Mouse (Mus musculus) spleen, adult 2 months (tissue): ENCODE results near the gene Cflar. TPM values are rescaled to one million over a fixed set of nuclear protein-coding genes. Genes with fewer than 3 reads are reported as not detected.

Experiments
- DNase-seq, 2 experiments: peaks; one replicate each; pipeline versions ENCODE4 v3.0.0 to v3.0.0-alpha.2; 2012 to 2021; ENCODE audit warnings: low spot score in 2 of 2, low read depth in 1 of 2
- H3K27ac ChIP-seq: fragments of 200-500 bp; 2 replicates; pipeline ENCODE4 v1.5.1; 2012; ENCODE audit warnings: low read length, inconsistent platforms; ENCODE audit not compliant: insufficient read depth
- H3K27me3 ChIP-seq: fragments of 200-500 bp; 2 replicates; pipeline ENCODE4 v1.6.1; 2012; ENCODE audit warnings: mild to moderate bottlenecking, moderate library complexity, low read length, inconsistent platforms; ENCODE audit not compliant: control insufficient read depth, insufficient read depth
- H3K36me3 ChIP-seq: fragments of 200-500 bp; 2 replicates; pipeline ENCODE4 v1.6.1; 2012; ENCODE audit warnings: mild to moderate bottlenecking, low read length, inconsistent platforms; ENCODE audit not compliant: control insufficient read depth, insufficient read depth
- H3K4me1 ChIP-seq: fragments of 200-500 bp; 2 replicates; pipeline ENCODE4 v1.6.1; 2011; ENCODE audit warnings: inconsistent platforms; ENCODE audit not compliant: control insufficient read depth, insufficient read depth, insufficient read length
- H3K4me3 ChIP-seq: fragments of 200-500 bp; 2 replicates; pipeline ENCODE4 v1.5.1; 2011; ENCODE audit warnings: mild to moderate bottlenecking, inconsistent platforms; ENCODE audit not compliant: insufficient read depth, insufficient read length; ENCODE audit errors: extremely low read depth
- CTCF ChIP-seq: fragments of 200-500 bp; IDR thresholded peaks from 2 replicates; pipeline ENCODE4 v1.5.1; 2011; ENCODE audit warnings: mild to moderate bottlenecking, inconsistent platforms; ENCODE audit not compliant: insufficient read depth, insufficient read length, insufficient replicate concordance; ENCODE audit errors: extremely low read depth
- POLR2A ChIP-seq: fragments of 200-500 bp; IDR thresholded peaks from 2 replicates; pipeline ENCODE4 v1.6.1; 2011; ENCODE audit warnings: low read depth, low read length, inconsistent platforms
- WGBS: fragments of 180-500 bp; shearing (Covaris S2); methylation state at CpG from one replicate; pipeline ENCODE4 v1.1.7; 2018; 5-methylcytosine and 5-hydroxymethylcytosine counted together
- polyA plus RNA-seq: library from polyadenylated mRNA; depleted of rRNA; stranded (reverse); fragments of >200 nt; gene quantifications from 2 replicates; pipeline ENCODE4 v1.2.3, GENCODE M21; 2012

The Cflar gene
- polyA plus RNA-seq, 1 experiment, result 33.2 TPM

DNA sequence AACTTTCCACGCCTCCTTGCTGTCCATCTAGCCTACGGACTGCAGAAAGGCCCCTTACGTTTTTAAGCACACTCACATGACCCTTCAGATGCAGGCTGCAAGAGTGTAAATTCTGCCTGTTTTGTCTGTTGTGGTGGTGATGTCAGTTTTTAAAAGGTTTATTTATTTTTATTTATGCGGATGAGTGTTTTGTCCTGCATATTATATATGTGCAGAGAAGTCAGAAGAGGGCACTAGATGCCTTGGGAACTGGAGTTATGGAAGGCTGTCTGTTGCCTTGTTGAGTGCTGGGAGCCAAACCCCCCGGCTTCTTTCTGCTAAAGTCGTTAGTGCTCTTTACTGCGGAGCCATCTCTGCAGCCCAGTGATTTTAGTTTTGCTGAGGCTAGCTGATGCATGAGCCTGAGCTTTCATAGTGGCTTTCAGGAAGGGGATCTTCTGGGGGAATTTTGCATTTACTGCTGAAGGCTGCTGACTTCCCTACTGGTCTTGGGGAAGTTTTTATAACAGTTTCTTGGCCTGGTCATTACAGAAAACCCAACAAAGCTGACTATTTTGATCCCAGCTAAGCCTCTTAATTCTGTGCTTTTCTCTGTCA is 12.6 kb downstream of the Cflar start:
- Histone ChIP-seq H3K4me3 (no peak overlapping the region), H3K36me3 (peaks cover 8% of the 10 kb centered on the region), H3K27me3 (no peaks in the 10 kb centered on the region), H3K27ac (no peak overlapping the region), H3K4me1 (peaks cover 38% of the 10 kb centered on the region; the same call in 1 of the 2 replicates)
- WGBS, result 74% methylated on average over 7 of the region's 7 CpGs
- no peak for DNase-seq
- TF ChIP-seq CTCF, result no peak
- no peak for TF ChIP-seq POLR2A

DNA sequence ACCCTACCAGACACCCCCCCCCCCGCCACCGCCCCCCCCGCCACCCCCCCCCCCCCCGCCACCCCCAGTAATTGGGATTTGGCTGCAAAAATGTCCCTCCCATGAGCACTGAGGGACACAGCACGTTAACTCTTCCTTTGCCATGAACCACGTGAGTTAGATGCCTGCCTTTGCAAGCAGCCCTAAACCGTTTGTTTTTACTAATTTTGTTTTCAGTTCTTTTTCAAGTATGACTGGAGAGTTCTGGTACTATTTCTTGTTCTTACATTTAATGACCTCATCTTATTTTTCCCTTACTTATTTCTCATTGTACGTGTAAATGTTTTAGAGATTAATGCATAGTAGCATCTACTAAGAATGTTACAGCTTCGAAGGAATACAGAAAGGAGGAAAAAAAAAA is 13.2 kb downstream of the Cflar start:
- 64% methylated on average over 9 of the region's 9 CpGs for WGBS
- no peak for TF ChIP-seq CTCF
- TF ChIP-seq POLR2A, result no peak

DNA sequence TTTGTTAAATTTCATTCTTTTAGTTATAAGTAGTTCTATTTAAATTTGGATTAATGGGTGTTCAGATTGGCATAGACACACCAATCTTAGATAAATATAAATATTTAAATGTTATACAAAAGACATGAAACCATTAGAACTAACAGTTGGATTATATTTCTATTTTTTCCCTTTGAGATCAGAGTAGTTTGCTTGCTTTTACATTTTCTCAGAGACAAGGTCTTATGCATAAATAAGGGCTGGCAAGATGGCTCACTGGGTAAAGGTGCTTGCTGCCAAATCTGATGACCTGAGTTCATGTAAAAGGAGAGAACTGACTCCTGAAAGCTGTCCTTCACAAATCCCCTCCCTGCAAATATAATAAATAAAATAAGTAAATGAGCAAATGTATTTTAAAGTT is 13.8 kb downstream of the Cflar start:
- DNase-seq, result no peak
- TF ChIP-seq CTCF, result no peak
- no peak overlapping the region for H3K4me3 ChIP-seq
- H3K27ac ChIP-seq, result no peak overlapping the region
- peaks cover 12% of the 10 kb centered on the region for H3K36me3 ChIP-seq
- H3K4me1 ChIP-seq, result peaks cover 29% of the 10 kb centered on the region; the same call in 1 of the 2 replicates
- no peaks in the 10 kb centered on the region for H3K27me3 ChIP-seq

More for the DNA sequence above, 13.2 kb downstream of the Cflar start:
- Histone ChIP-seq H3K4me1 (peaks cover 34% of the 10 kb centered on the region; the same call in 1 of the 2 replicates), H3K27me3 (no peaks in the 10 kb centered on the region), H3K4me3 (no peak overlapping the region), H3K27ac (no peak overlapping the region), H3K36me3 (peaks cover 10% of the 10 kb centered on the region)
- no peak for DNase-seq

DNA sequence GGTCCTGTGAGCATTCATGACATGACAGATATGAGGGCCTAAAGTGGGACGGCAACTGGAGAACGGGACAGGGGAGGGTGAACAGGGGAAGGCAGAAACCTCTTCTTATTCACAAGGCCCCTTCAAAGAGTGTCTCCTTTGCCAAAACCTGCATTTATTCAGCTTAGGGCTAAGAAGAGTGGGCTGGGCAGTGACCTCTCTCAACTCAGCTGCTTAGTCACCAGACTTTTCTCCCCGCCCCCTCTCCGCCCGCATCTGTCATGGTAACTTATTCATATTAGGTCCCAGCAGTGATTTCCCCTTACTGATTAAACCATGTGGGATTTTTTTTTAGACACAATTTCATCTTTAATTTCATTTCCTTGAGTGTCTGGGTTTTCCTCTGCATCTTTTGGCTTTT is 14.5 kb downstream of the Cflar start:
- H3K4me1 ChIP-seq, result peaks cover 25% of the 10 kb centered on the region; the same call in 1 of the 2 replicates
- no peak overlapping the region for H3K4me3 ChIP-seq
- 72% methylated on average over 5 of the region's 5 CpGs for WGBS
- H3K27ac ChIP-seq, result peak overlapping the region; percentile 66
- no peak for DNase-seq
- H3K36me3 ChIP-seq, result peaks cover 14% of the 10 kb centered on the region
- TF ChIP-seq CTCF (no peak), POLR2A (no peak)
- no peaks in the 10 kb centered on the region for H3K27me3 ChIP-seq

DNA sequence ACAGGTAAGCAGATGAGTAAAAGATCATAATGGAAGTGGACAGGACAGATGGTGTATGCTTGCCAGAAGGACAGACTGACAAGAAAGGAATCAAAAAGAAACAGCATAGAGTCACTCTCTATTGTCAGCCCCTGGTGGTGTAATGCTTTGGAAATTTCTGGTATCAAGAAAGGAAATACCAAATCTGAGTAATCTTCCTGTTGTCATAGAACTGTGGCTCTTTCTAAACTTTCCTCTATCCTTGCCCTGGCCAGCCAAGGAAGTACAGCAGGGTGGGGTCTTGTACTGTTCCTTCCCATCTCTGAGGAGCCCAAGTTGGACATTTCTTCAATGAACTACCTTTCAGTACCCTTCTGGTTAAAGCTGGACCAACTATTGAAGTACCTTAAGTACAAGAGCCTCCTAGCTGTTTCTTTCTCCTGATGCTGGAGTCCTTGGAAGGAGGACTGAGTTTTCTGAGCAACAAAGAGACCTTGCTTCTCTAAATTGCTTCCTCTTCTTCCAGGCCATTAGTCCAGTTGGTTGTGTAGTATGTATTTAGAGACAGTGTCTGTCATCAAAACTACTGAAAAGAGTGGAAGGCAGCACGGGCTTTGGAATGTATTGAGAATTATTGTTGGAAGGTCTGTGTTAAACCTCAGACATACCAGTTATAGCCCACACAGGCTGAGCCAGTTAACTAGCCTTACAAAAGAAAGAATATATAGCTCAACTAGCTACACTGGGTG is 15.9 kb downstream of the Cflar start:
- WGBS, result 68% methylated on average over 1 of the region's 1 CpGs
- no peaks in the 10 kb centered on the region for H3K27me3 ChIP-seq
- H3K4me1 ChIP-seq, result peaks cover 15% of the 10 kb centered on the region; the same call in 1 of the 2 replicates
- H3K4me3 ChIP-seq, result no peak overlapping the region
- TF ChIP-seq CTCF (no peak), POLR2A (no peak)
- peak overlapping the region; percentile 35; the same call in 1 of the 2 replicates for H3K27ac ChIP-seq
- H3K36me3 ChIP-seq, result peaks cover 24% of the 10 kb centered on the region
- DNase-seq, result no peak

DNA sequence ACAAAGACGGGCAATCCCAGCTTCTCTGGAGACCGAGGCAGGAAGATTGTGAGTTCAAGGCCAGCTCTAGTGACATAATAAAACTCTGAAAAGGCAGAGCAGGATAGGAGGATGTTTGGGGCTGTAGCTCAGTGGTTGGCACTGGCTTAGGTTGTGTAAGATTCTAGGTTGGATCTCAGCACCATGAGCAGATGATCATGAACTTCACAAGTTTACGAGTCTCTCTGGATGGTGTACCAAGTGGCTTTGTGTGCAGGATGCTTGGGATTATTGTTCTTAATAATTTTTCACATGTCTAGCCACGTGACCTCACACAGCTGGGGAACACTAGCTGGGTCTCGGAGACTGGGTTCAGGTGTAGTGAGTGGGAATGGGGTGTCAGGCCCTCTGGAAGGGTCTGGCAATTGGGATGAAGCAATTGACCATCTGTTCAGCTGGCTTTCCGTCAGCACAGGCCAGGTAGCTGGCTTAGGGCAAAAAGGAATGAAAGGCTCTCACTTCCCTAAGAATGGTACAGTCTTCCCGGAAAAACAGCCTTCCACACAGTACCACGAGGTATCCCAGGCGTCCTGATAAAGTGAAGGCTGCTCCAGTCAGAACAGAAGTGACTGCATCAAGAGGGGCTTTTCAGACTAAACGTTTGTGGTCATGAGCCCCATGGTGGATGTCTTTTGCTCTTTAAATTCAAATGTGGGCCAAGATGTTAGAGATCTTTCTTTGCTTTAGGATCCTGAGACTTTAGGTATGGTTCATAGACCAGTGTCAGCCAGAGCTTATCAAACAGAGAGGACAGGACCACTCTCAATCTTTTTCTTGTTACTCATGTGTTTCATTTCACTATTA is 16.7 kb downstream of the Cflar start:
- no peak for TF ChIP-seq POLR2A
- no peak for TF ChIP-seq CTCF
- Histone ChIP-seq H3K36me3 (peaks cover 24% of the 10 kb centered on the region), H3K27ac (0 out of 2 replicates have a peak overlapping the region, but pooled peaks have one; percentile 28), H3K27me3 (no peaks in the 10 kb centered on the region), H3K4me3 (no peak overlapping the region), H3K4me1 (peaks cover 10% of the 10 kb centered on the region; the same call in 1 of the 2 replicates)
- WGBS, result 78% methylated on average over 10 of the region's 10 CpGs
- DNase-seq, result no peak
